Mouse (Mus musculus) midbrain, embryonic 16.5 days (tissue): Measurements from ENCODE around the gene Bbc3. TPM values are rescaled to one million over a fixed set of nuclear protein-coding genes. Genes with fewer than 3 reads are reported as not detected.

Experiments used
- ATAC-seq: fragments of 200-750 bp; cut with Nextera tagmentation; 2 replicates; pipeline ENCODE4 v1.8.0; 2017; ENCODE audit warnings: moderate TSS enrichment
- H3K27ac ChIP-seq: fragments of 300-500 bp; sonication (generic); 2 replicates; pipeline ENCODE4 v1.5.1; 2014; ENCODE audit warnings: mild to moderate bottlenecking, low read length, mixed read lengths
- H3K27me3 ChIP-seq: fragments of 300-500 bp; sonication (generic); 2 replicates; pipeline ENCODE4 v1.6.1; 2014; ENCODE audit warnings: low read depth, low read length, mixed read lengths; ENCODE audit not compliant: control insufficient read depth, insufficient read depth
- H3K36me3 ChIP-seq: fragments of 300-500 bp; sonication (generic); 2 replicates; pipeline ENCODE4 v1.6.1; 2014; ENCODE audit warnings: mild to moderate bottlenecking, low read length, moderate library complexity, mixed read lengths; ENCODE audit not compliant: control insufficient read depth, insufficient read depth
- H3K4me1 ChIP-seq: fragments of 300-500 bp; sonication (generic); 2 replicates; pipeline ENCODE4 v1.6.1; 2014; ENCODE audit warnings: mild to moderate bottlenecking, low read length, mixed read lengths; ENCODE audit not compliant: control insufficient read depth, insufficient read depth
- H3K4me2 ChIP-seq: fragments of 300-500 bp; sonication (generic); 2 replicates; pipeline ENCODE4 v1.6.1; 2014; ENCODE audit warnings: mild to moderate bottlenecking, low read length, mixed read lengths
- H3K4me3 ChIP-seq: fragments of 300-500 bp; sonication (generic); 2 replicates; pipeline ENCODE4 v1.5.1; 2014; ENCODE audit warnings: low read depth, mild to moderate bottlenecking, low read length, moderate library complexity, mixed read lengths
- H3K9ac ChIP-seq: fragments of 300-500 bp; sonication (generic); 2 replicates; pipeline ENCODE4 v1.6.1; 2014; ENCODE audit warnings: low read depth, low read length, mixed read lengths
- H3K9me3 ChIP-seq: fragments of 300-500 bp; sonication (generic); replicated peaks from 2 replicates; pipeline ENCODE4 v1.6.1; 2014; ENCODE audit warnings: mild to moderate bottlenecking, low read length, mixed read lengths; ENCODE audit not compliant: control insufficient read depth, poor library complexity, severe bottlenecking
- WGBS: fragments of 180-500 bp; shearing (Covaris S2); extraction: QIAGEN DNeasy Blood & Tissue Kit; methylation state at CpG from one replicate; pipeline ENCODE4 v1.1.7; 2014; 5-methylcytosine and 5-hydroxymethylcytosine counted together
- polyA plus RNA-seq: library from polyadenylated mRNA; unstranded; fragments of >200 nt; fragmentation: Nextera tagmentation; extraction: Ambion mirVana; gene quantifications from 2 replicates; pipeline ENCODE4 v1.2.1, GENCODE M21; 2015

Bbc3 gene
- polyA plus RNA-seq, 1 experiment from 2014 or later: 30.0 TPM

DNA sequence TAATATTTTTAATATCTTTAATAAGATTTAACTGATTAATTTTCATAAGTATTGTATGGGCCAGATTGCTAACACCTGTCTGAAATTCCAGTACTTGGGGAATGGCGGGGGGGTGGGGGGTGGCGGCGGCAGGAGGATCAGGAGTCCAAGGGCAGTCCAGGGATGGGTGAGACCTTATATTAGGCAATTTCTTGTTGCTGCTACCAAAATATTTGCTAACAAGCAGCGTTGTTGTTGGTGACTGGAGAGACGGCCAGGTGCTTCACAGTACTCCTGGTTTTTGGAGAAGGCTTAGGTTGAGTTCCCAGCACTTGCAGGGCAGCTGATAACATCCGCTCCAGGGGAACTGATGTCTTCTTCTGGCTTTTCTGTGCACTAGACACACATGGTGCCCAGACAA lies 12.3 kb downstream of the Bbc3 start:
- Histone ChIP-seq H3K27ac (no peak overlapping the region), H3K4me1 (no peaks in the 10 kb centered on the region), H3K9ac (no peak overlapping the region), H3K27me3 (no peaks in the 10 kb centered on the region), H3K4me3 (no peak overlapping the region), H3K9me3 (no peaks in the 10 kb centered on the region), H3K4me2 (no peak overlapping the region), H3K36me3 (peaks cover 11% of the 10 kb centered on the region)
- 90% methylated on average over 6 of the region's 6 CpGs for WGBS
- no peak for ATAC-seq

DNA sequence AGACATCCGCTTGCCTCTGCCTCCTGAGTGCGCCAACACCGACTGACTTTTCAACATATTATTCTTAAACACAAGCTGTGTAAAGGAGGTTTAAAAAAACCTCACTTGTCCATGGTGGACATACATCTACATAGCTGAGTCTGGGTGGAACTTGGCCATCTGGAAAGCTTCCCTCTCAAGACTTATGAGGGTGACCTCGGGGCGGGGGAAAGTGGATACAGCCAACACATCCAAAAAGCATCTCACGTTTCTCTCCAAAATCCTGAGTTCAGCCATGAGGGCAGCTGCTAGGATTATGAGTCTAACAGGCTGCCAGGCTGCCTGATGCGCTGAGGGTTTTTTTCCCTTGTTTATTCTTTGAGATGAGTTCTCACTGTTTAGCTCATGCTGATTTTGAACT lies 16.5 kb downstream of the Bbc3 start:
- H3K27me3 ChIP-seq: no peaks in the 10 kb centered on the region
- no peak for ATAC-seq
- no peak overlapping the region for H3K27ac ChIP-seq
- no peak overlapping the region for H3K4me3 ChIP-seq
- WGBS: 95% methylated on average over 7 of the region's 7 CpGs
- H3K4me2 ChIP-seq: no peak overlapping the region
- no peaks in the 10 kb centered on the region for H3K4me1 ChIP-seq
- no peak overlapping the region for H3K9ac ChIP-seq
- H3K36me3 ChIP-seq: no peaks in the 10 kb centered on the region; the same call in 1 of the 2 replicates
- H3K9me3 ChIP-seq: no peaks in the 10 kb centered on the region

- Histone ChIP-seq H3K27ac (no peak overlapping the region), H3K4me1 (no peaks in the 10 kb centered on the region), H3K36me3 (no peaks in the 10 kb centered on the region; the same call in 1 of the 2 replicates), H3K4me3 (no peak overlapping the region), H3K4me2 (no peak overlapping the region), H3K9ac (no peak overlapping the region), H3K9me3 (no peaks in the 10 kb centered on the region), H3K27me3 (no peaks in the 10 kb centered on the region)
- peak; percentile 32; the same call in 1 of the 2 replicates for ATAC-seq
- WGBS: 37% methylated on average over 8 of the region's 8 CpGs
Observed at GRCm38 (mm10) chr7:16325920-16326606, 17.9 kb downstream of the Bbc3 start.

DNA sequence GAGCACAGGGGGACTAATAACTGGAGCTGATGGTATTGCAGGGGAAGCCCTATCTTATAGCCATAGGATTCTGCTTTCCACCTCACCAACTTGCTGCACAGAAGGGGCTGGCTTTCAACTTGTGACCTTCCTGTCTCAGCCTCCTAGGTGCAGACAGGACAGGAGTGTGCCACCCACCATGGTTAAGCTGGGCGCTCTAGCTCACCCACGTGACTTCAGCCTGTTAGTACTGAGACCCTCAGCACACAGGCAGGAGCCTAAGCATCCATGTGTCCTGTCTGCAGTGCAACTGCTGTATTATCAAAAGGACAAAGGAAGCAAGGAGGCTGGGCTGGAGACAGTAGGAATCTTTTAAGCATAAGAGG lies 18.4 kb downstream of the Bbc3 start:
- H3K9ac ChIP-seq: no peak overlapping the region
- H3K4me3 ChIP-seq: no peak overlapping the region
- WGBS: 91% methylated on average over 2 of the region's 2 CpGs
- H3K36me3 ChIP-seq: no peaks in the 10 kb centered on the region; the same call in 1 of the 2 replicates
- no peaks in the 10 kb centered on the region for H3K27me3 ChIP-seq
- no peaks in the 10 kb centered on the region for H3K4me1 ChIP-seq
- H3K27ac ChIP-seq: no peak overlapping the region
- H3K9me3 ChIP-seq: no peaks in the 10 kb centered on the region
- no peak overlapping the region for H3K4me2 ChIP-seq
- ATAC-seq: no peak; the same call in 1 of the 2 replicates

GRCm38 (mm10) chr7:16329146-16329545 lies 21.0 kb downstream of the Bbc3 start:
- Histone ChIP-seq H3K27ac (no peak overlapping the region), H3K4me1 (no peaks in the 10 kb centered on the region), H3K27me3 (no peaks in the 10 kb centered on the region), H3K36me3 (no peaks in the 10 kb centered on the region; the same call in 1 of the 2 replicates), H3K9ac (no peak overlapping the region), H3K9me3 (no peaks in the 10 kb centered on the region), H3K4me2 (no peak overlapping the region), H3K4me3 (no peak overlapping the region)
- ATAC-seq: no peak
- 87% methylated on average over 3 of the region's 3 CpGs for WGBS

DNA sequence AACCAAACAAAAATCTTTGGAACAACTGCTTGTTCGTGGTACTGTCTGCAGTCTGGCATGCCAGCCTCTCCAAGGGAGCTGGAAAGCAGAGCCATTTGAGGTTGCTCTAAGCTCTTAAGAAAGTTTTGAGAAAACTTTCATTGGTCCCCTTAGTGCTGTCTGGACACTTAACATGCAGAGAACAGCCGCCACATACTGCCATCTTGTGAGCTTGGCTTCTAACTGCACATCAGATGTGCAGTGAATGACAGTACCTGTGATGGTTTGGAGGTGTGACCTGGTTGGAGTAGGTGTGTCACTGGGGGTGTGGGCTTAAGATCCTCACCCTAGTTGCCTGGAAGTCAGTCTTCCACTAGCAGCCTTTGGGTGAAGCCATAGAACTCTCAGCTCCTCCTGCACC lies 29.5 kb downstream of the Bbc3 start:
- Histone ChIP-seq H3K4me3 (no peak overlapping the region), H3K9me3 (no peaks in the 10 kb centered on the region), H3K9ac (no peak overlapping the region), H3K36me3 (peaks cover 5% of the 10 kb centered on the region; the same call in 1 of the 2 replicates), H3K4me2 (no peak overlapping the region), H3K4me1 (no peaks in the 10 kb centered on the region), H3K27me3 (no peaks in the 10 kb centered on the region), H3K27ac (no peak overlapping the region)
- WGBS: 88% methylated on average over 2 of the region's 2 CpGs
- ATAC-seq: no peak

GRCm38 (mm10) chr7:16344598-16344997 lies 36.4 kb downstream of the Bbc3 start:
- 87% methylated on average over 3 of the region's 3 CpGs for WGBS
- no peak overlapping the region for H3K9ac ChIP-seq
- H3K4me3 ChIP-seq: no peak overlapping the region
- no peak overlapping the region for H3K4me2 ChIP-seq
- H3K36me3 ChIP-seq: no peaks in the 10 kb centered on the region
- no peaks in the 10 kb centered on the region for H3K9me3 ChIP-seq
- H3K4me1 ChIP-seq: no peaks in the 10 kb centered on the region
- no peak for ATAC-seq
- no peaks in the 10 kb centered on the region for H3K27me3 ChIP-seq
- H3K27ac ChIP-seq: no peak overlapping the region

GRCm38 (mm10) chr7:16345297-16345696 lies 37.1 kb downstream of the Bbc3 start:
- no peaks in the 10 kb centered on the region for H3K27me3 ChIP-seq
- no peaks in the 10 kb centered on the region for H3K4me1 ChIP-seq
- no peak overlapping the region for H3K9ac ChIP-seq
- H3K36me3 ChIP-seq: no peaks in the 10 kb centered on the region
- H3K4me3 ChIP-seq: no peak overlapping the region
- ATAC-seq: no peak
- H3K27ac ChIP-seq: no peak overlapping the region
- no peaks in the 10 kb centered on the region for H3K9me3 ChIP-seq
- WGBS: 92% methylated on average over 4 of the region's 4 CpGs
- no peak overlapping the region for H3K4me2 ChIP-seq

- no peak for ATAC-seq
- no peak overlapping the region for H3K9ac ChIP-seq
- H3K27me3 ChIP-seq: no peaks in the 10 kb centered on the region
- WGBS: 91% methylated on average over 5 of the region's 5 CpGs
- H3K9me3 ChIP-seq: no peaks in the 10 kb centered on the region
- no peaks in the 10 kb centered on the region for H3K4me1 ChIP-seq
- H3K27ac ChIP-seq: no peak overlapping the region
- H3K4me2 ChIP-seq: no peak overlapping the region
- H3K36me3 ChIP-seq: peaks cover 14% of the 10 kb centered on the region
- H3K4me3 ChIP-seq: no peak overlapping the region
Observed at GRCm38 (mm10) chr7:16349999-16350398, 41.8 kb downstream of the Bbc3 start.
